Mouse (Mus musculus) cerebellum, adult 11-12 months (tissue): Measurements from ENCODE around the gene Hoxa4.
A peak's percentile ranks its signal among the peaks of the same experiment; 100 is the strongest.

Experiments used
- DNase-seq: peaks from one replicate; pipeline ENCODE4 v3.0.0; 2022

The Hoxa4 gene

GRCm38 (mm10) chr6:52215771-52216535 is 24.4 kb upstream of the Hoxa4 start:
- no peak for DNase-seq

DNA sequence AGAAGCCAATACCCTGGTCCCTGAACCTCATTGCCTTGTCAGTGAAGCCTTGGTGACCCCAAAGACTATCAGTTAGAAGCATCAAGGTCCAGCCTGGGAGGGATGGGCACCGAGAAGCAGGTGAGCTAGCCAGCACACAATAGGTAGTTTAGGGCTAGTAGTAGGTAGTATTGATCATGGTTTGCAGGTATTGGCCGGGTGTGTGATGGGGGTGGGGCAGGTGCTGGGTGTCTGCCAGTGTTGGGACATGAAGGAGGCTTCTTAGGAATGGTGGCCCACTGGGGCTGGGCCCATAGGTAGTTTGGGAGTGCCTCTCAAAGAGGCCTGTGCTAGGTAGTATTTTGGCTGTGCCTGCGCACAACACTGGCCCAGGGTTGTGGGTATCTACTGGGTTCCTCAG is 23.5 kb upstream of the Hoxa4 start:
- DNase-seq, result no peak

DNA sequence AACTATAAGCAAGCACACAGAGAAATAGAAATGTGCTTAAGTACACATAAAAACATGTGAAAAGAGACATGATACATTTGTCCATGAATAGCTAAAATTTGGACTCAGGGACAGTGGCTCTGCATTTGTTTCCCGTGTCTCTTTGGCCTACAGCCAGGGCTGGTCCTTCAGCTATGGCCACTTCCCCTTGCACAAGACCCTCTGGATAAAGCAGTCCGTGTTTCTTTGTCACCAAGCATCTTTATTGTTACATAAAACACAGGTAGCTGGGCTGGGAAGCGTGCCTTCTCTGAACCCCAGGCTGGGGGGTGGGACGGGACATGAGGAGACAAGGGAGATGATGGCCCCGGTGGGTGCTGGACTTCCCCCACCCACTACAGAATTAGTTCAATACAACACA is 22.7 kb upstream of the Hoxa4 start:
- no peak for DNase-seq

GRCm38 (mm10) chr6:52213119-52213986 is 21.8 kb upstream of the Hoxa4 start, which contains the start of the genes Hoxa3 and Gm28308:
Gene Hoxa3, minus strand, starts transcription at chr6:52213336.
Gene Gm28308, minus strand, starts transcription at chr6:52213339.
- no peak for DNase-seq

DNA sequence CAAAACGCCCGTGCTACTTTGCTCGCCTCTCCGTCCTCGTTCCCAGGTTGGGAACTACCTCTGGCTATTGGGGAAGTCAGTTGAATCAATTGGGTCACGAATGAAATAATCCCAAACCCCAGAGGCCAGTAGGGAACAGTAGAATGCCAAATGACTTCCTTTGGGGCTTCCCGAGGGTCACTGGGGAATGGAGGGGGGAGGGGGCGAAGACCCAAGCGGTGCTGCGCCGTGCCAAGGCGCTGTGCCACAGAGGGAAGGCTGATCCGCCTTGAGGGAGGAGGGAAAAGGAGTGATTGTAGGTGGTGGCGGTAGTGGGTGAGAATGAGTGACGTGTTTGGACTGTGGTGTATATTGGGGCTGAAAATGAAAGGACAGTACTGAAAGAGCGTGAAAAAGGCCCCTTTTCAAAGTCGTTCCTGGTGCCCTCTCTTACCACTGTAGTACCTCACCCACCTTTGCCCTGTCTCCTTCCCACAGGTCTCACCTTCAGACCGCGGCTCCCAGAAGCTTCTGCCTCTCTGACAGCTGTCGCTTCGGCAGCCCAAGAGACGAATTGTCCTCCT is 21.1 kb upstream of the Hoxa4 start:
- no peak for DNase-seq

DNA sequence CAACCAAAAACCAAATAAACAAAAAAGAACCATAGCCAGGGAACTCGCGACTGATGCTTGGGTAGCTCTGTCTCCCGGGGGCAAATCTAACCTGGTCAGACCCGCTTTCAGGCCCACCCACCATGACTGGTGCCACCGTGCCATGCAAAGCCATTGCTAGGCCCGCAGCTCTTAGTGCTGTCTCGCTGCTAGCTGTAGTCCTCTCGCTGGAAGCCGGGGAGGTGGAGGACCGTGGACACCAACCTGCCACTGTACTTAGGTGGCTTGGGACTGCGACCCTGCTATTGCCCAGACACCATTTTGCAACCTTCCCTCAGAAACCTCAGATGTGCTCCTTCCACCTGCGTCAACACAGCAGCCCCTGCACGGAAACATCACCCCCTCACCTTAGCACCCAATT is 20.4 kb upstream of the Hoxa4 start:
- no peak for DNase-seq

DNA sequence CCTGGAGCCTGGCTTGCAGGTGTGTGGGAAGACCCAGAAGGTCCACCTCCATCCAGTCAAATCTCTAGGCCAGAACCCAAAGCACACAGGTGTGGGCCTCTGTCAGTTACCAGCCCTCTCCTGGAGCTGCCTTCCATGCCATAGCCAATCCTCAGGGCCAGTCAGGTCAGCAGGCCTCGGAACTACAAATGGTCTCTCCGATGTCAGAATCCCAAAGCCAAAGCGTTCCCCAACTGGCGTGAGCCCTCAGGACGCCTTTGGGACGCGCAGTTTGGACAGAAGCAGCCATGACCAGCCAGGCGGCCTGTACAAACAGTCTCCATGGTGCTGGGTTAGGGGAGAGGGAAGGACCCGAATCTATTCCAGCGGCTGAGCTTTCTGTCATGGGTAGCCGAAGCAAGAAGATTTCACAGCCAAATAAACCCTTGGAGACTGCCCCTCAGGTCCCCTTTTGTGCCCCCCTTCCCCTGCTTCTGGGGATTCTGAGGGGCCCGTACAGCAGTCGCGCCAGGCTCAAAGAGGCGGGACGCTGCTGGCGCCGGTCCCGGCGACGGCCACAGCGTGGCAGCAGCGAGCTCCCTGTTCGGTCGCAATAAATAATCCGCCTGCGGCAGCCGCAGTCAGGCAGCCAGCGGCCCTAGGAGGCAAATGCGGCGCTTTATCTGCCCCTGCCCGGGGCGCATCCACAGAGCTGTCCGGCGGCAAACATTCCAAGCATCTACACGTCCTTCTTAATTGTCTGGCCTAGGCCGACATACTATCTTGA is 19.8 kb upstream of the Hoxa4 start:
- peak; percentile 45 for DNase-seq

- DNase-seq, result no peak
These were observed 18.1 kb upstream of the Hoxa4 start for GRCm38 (mm10) chr6:52209685-52210046.

GRCm38 (mm10) chr6:52208868-52209684 is 17.5 kb upstream of the Hoxa4 start:
- no peak for DNase-seq

GRCm38 (mm10) chr6:52208072-52208867 is 16.7 kb upstream of the Hoxa4 start, which contains the start of gene Hoxa6:
Gene Hoxa6, minus strand, starts transcription at chr6:52208722.
- no peak for DNase-seq

DNA sequence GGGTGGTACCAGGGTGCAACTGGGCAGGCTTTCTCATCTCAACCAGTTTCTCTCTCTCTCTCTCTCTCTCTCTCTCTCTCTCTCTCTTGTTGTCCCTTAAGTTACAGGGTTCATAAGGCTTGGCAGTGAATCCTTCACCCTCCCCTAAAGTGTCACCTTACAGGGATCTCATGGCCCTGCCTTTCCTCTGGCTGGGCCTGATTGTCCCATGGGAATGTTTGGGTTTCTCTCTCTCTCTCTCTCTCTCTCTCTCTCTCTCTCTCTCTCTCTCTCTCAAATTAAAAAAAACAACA is 16.1 kb upstream of the Hoxa4 start:
- DNase-seq, result no peak

DNA sequence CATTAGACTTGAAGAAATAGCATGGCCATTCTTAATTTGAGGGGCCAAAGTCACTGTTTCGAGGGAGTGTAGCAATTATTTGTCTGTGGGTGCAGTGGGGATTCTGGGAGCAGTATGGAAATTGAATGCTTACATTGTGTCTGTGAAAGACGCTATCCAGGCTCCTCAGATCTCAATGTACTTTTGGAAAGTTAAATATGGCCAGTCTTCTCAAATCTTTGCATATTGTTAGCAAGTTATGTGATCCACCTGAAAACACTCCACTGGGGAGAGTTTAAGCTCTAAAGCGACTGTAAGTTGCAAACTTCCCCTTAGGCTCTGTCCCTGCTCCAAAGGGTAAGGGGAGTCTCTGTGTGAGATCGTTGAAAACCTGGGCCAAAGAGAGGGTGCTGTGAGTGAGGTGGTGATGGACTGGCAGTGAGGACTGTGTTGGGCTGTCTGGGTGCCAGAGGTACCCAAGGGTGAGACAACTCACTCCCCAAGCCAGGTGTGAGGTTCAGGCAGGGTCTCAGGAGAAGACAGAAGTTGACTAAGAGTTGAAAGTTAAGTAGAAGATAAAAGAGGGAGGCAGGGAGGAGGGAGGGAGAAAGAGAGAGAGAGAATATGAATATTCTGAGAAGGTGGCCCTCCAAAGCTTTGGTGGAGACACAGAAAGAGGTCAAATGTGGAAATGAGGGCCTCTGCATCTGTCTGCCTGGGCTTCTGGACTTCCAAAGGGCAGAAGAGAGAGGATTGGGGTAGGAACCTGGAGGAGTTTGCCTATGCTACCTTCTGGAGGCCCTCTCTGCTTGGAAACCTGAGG is 15.5 kb upstream of the Hoxa4 start:
- no peak for DNase-seq

DNA sequence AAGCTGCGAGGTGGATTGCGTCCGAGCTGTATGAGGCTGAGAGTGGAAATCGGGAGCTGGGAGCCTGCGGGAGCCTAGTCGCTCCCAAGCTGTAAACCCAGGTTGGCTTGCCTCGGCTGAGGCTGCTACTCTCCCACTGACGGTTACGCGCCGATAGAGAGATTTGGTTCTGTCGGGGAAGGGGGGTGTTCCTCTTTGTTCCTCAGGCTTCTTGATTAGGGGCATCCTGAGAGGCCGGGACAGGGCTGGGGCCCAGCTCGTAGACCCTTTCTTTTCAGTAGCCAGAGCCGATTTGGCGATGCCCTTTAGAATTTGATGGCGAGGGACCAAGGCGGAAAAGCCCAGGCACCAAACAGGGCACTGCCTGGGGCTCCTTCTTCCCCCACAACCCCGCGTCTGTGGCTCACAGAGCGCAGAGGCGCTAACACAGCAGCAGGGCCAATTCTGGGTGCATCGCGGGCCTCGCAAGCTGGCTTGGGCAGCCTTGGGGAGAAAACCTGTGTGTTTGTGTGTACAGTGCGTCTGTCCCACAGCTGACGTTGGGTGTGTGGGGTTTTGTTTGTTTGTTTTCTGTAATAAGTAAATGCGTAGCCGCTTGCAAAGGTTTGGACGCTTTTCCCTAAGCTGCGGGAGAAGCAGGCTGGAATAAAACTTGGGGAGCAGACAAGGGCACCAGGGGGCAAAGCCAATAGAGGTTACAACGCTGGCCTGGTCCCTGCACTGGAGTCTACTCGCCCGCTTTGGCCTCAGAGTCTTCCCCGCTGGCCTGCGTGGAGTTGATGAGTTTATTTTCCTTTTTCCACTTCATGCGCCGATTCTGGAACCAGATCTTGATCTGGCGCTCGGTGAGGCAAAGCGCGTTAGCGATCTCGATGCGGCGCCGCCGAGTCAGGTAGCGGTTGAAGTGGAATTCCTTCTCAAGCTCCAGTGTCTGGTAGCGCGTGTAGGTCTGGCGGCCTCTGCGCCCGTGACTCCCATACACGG is 14.4 kb upstream of the Hoxa4 start:
- no peak for DNase-seq

- no peak for DNase-seq
These were observed 13.7 kb upstream of the Hoxa4 start for GRCm38 (mm10) chr6:52205221-52205620.

DNA sequence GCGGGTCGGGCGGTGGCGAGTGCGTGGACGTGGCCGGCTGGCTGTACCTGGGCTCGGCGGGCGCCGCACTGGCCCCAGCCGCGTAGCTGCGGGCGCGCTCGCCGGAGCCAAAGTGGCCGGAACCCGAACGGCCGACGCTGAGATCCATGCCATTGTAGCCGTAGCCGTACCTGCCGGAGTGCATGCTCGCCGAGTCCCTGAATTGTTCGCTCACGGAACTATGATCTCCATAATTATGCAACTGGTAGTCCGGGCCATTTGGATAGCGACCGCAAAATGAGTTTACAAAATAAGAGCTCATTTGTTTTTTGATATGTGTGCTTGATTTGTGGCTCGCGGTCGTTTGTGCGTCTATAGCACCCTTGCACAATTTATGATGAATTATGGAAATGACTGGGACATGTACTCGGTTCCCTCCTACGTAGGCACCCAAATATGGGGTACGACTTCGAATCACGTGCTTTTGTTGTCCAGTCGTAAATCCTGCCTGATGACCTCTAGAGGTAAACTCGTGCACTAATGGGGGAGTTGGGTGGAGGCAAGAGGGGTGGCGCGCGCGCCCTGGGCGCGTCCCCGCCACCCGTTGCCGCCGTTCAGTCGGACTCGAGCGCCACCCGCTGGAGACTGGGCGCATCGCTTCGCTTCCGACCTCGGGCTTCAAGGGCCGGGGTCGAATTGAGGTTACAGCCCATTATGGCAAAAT is 12.6 kb upstream of the Hoxa4 start, which contains the start of gene Hoxa5:
Gene Hoxa5 (minus strand): TSS at position 538 of the 703 bp plus-strand sequence.
- DNase-seq, result no peak

DNA sequence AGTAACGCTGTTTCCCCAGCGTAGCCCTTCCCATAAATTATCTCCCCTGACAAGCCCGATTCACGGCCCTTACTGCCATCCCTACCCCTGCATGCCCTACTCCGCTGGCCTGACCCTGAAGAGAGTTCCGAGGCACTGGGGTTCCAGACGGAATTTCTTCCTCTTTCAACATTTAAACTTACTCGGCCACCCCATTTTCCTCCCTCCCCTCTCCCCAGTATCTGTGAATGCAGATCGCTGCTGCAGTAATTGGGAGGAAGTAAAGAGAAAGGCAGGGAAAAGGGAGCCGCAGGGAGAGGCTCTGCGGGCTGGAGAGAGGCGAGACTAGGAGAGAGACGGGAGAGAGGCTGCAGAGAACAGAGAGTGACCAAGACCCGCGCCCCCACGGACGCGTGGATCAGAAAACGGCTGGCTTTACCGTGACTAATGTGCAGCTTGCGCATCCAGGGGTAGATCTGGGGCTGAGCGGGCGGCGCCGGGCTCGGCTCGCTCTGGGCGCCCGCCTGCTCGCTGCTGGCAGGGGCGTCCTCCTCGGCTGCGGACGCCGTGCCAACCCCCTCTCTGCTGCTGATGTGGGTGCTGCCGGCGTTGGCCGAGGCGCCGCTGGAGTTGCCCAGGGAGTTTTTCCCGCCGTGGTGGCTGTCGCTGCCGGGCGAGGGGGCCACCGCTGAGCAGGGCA is 12.0 kb upstream of the Hoxa4 start:
- DNase-seq, result no peak

- no peak for DNase-seq
These were observed 11.5 kb upstream of the Hoxa4 start for GRCm38 (mm10) chr6:52203121-52203370.
